Mouse (Mus musculus): ENCODE measurements around the gene Psmd9. TPM values are rescaled to one million over a fixed set of nuclear protein-coding genes. Genes with fewer than 3 reads are reported as not detected.

Psmd9 gene
- total and polyA plus RNA-seq, 3 experiments: 22.8 to 50.1 (median 24.2) TPM

DNA sequence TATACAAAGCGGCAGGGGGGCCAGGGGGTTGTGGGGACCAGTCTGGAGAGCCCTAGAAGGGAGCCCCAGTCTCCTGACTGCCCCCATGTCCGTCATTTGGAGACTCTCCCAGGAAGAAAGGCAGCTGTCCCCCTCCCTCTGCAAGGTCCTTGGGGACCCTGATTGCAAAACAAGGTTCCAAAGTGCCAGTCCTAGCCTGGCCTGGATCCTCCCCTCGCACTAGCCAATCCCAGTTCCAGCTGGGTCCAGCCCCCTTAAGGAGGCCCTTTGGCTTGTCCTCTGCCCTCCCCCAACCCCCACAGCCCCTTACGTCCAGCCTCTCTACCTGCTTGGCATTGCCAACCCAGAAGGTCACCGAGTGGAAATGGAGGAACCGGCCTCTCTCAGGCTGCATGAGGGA, 12.3 kb downstream of the Psmd9 start:
- DNase-seq (ENCODE audit: low spot score) (no peak), ATAC-seq (ENCODE audit: extremely low read depth, insufficient number of reproducible peaks, low FRiP score, poor library complexity, severe bottlenecking) (no peak)
- H3K36me3 ChIP-seq (replicated peaks): no peaks in the 10 kb centered on the region
- no peak for TF ChIP-seq GATA1 (IDR thresholded peaks at IDR 0.05; ENCODE audit: borderline replicate concordance, low read length)
- no peak for TF ChIP-seq CTCF (IDR thresholded peaks at IDR 0.05; ENCODE audit: low read depth, low read length)
- no peak for TF ChIP-seq POLR2AphosphoS5 (IDR thresholded peaks at IDR 0.05; ENCODE audit: insufficient replicate concordance, low read depth, low read length)
- no peak for TF ChIP-seq GATA2 (IDR thresholded peaks at IDR 0.05; ENCODE audit: borderline replicate concordance, low read depth, low read length)
- TF ChIP-seq TAL1 (conservative IDR thresholded peaks at IDR 0.05; ENCODE audit: low read depth, low read length): no peak
- H3K27me3 ChIP-seq (ENCODE audit: insufficient read depth, low read length): peaks cover 58% of the 10 kb centered on the region
- H3K9me3 ChIP-seq (replicated peaks): no peaks in the 10 kb centered on the region
- H3K4me3 ChIP-seq (ENCODE audit: low read depth, low read length): no peak overlapping the region
- H3K4me1 ChIP-seq (ENCODE audit: insufficient read depth, low read depth, low read length): no peaks in the 10 kb centered on the region

DNA sequence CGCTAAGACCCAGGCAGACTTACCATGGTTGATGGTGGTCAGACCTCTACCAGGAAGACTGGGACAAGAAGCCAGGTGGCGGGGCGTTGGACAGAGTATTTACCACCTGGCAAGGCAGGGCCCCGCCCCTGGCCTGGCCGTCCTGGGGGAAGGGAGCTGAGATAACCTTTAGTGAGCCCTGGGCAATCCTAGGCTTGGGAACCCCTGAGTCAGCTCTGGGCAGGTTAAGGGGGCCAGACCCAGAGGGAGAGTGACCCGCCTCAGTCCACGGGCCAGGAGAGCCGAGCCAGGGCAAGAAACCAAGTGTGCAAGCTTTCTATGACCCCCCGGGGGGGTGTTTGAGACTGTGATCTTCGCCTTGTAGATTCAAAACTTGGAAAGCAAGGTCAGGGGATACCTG, 13.4 kb downstream of the Psmd9 start, which contains the start of gene Hpd:
Gene Hpd (minus strand): TSS at position 77 of the 400 bp plus-strand sequence.
- no peak for DNase-seq (ENCODE audit: low spot score)
- H3K4me1 ChIP-seq (ENCODE audit: insufficient read depth, low read depth, low read length): no peaks in the 10 kb centered on the region
- H3K4me3 ChIP-seq (ENCODE audit: low read depth, low read length): no peak within 1 kb of the TSS
- ATAC-seq (ENCODE audit: extremely low read depth, insufficient number of reproducible peaks, low FRiP score, poor library complexity, severe bottlenecking): no peak
- H3K36me3 ChIP-seq (replicated peaks): no peaks in the 10 kb centered on the region
- H3K9me3 ChIP-seq (replicated peaks): no peaks in the 10 kb centered on the region
- peaks cover 52% of the 10 kb centered on the region for H3K27me3 ChIP-seq (ENCODE audit: insufficient read depth, low read length)
- TF ChIP-seq GATA2 (IDR thresholded peaks at IDR 0.05; ENCODE audit: borderline replicate concordance, low read depth, low read length) (no peak), TAL1 (conservative IDR thresholded peaks at IDR 0.05; ENCODE audit: low read depth, low read length) (no peak), POLR2AphosphoS5 (IDR thresholded peaks at IDR 0.05; ENCODE audit: insufficient replicate concordance, low read depth, low read length) (no peak), GATA1 (IDR thresholded peaks at IDR 0.05; ENCODE audit: borderline replicate concordance, low read length) (no peak), CTCF (IDR thresholded peaks at IDR 0.05; ENCODE audit: low read depth, low read length) (no peak)

DNA sequence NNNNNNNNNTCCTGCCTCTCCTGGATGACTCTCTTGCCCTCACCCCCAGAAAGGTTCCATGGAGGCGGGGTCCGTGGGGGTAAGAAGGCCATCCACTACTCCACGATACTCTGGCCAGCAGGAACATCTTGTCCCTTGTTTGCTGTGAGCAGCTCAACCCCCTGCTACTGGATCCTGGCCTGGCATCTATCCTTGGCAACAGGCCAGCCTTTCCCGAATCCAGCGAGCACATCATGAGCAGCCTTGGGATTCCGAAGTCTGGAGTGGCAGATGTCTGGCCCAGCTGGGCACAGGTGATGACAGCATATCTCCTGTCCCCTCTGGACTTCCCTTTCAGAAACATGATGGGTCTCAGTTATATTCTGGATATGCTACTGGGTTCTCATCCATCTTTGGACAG, 16.8 kb downstream of the Psmd9 start:
- DNase-seq (ENCODE audit: low spot score) (no peak), ATAC-seq (ENCODE audit: extremely low read depth, insufficient number of reproducible peaks, low FRiP score, poor library complexity, severe bottlenecking) (no peak)
- Histone ChIP-seq H3K27me3 (ENCODE audit: insufficient read depth, low read length) (peaks cover 39% of the 10 kb centered on the region), H3K9me3 (replicated peaks) (no peaks in the 10 kb centered on the region), H3K4me1 (ENCODE audit: insufficient read depth, low read depth, low read length) (no peaks in the 10 kb centered on the region), H3K36me3 (replicated peaks) (no peaks in the 10 kb centered on the region), H3K4me3 (ENCODE audit: low read depth, low read length) (no peak overlapping the region)
- TF ChIP-seq GATA1 (IDR thresholded peaks at IDR 0.05; ENCODE audit: borderline replicate concordance, low read length) (no peak), POLR2AphosphoS5 (IDR thresholded peaks at IDR 0.05; ENCODE audit: insufficient replicate concordance, low read depth, low read length) (no peak), GATA2 (IDR thresholded peaks at IDR 0.05; ENCODE audit: borderline replicate concordance, low read depth, low read length) (no peak), CTCF (IDR thresholded peaks at IDR 0.05; ENCODE audit: low read depth, low read length) (no peak), TAL1 (conservative IDR thresholded peaks at IDR 0.05; ENCODE audit: low read depth, low read length) (no peak)

GRCm38 (mm10) chr5:123187306-123187705, 18.1 kb downstream of the Psmd9 start:
- ATAC-seq (ENCODE audit: extremely low read depth, insufficient number of reproducible peaks, low FRiP score, poor library complexity, severe bottlenecking): no peak
- no peak for TF ChIP-seq POLR2AphosphoS5 (IDR thresholded peaks at IDR 0.05; ENCODE audit: insufficient replicate concordance, low read depth, low read length)
- no peak for TF ChIP-seq CTCF (IDR thresholded peaks at IDR 0.05; ENCODE audit: low read depth, low read length)
- no peak for TF ChIP-seq GATA1 (IDR thresholded peaks at IDR 0.05; ENCODE audit: borderline replicate concordance, low read length)
- no peak for TF ChIP-seq GATA2 (IDR thresholded peaks at IDR 0.05; ENCODE audit: borderline replicate concordance, low read depth, low read length)
- TF ChIP-seq TAL1 (conservative IDR thresholded peaks at IDR 0.05; ENCODE audit: low read depth, low read length): no peak

GRCm38 (mm10) chr5:123190912-123191311, 21.7 kb downstream of the Psmd9 start:
- no peak for TF ChIP-seq TAL1 (conservative IDR thresholded peaks at IDR 0.05; ENCODE audit: low read depth, low read length)
- no peak for TF ChIP-seq POLR2AphosphoS5 (IDR thresholded peaks at IDR 0.05; ENCODE audit: insufficient replicate concordance, low read depth, low read length)
- no peak for TF ChIP-seq GATA1 (IDR thresholded peaks at IDR 0.05; ENCODE audit: borderline replicate concordance, low read length)
- TF ChIP-seq CTCF (IDR thresholded peaks at IDR 0.05; ENCODE audit: low read depth, low read length): no peak
- TF ChIP-seq GATA2 (IDR thresholded peaks at IDR 0.05; ENCODE audit: borderline replicate concordance, low read depth, low read length): no peak
- DNase-seq (ENCODE audit: low spot score): no peak
- H3K9me3 ChIP-seq (replicated peaks): no peaks in the 10 kb centered on the region
- H3K4me1 ChIP-seq (ENCODE audit: insufficient read depth, low read depth, low read length): peaks cover 6% of the 10 kb centered on the region; the same call in 1 of the 2 replicates
- H3K4me3 ChIP-seq (ENCODE audit: low read depth, low read length): no peak overlapping the region
- no peaks in the 10 kb centered on the region for H3K36me3 ChIP-seq (replicated peaks)
- no peak for ATAC-seq (ENCODE audit: extremely low read depth, insufficient number of reproducible peaks, low FRiP score, poor library complexity, severe bottlenecking)
- H3K27me3 ChIP-seq (ENCODE audit: insufficient read depth, low read length): peaks cover 18% of the 10 kb centered on the region

More at GRCm38 (mm10) chr5:123187306-123187705, 18.1 kb downstream of the Psmd9 start:
- no peaks in the 10 kb centered on the region for H3K9me3 ChIP-seq (replicated peaks)
- H3K4me1 ChIP-seq (ENCODE audit: insufficient read depth, low read depth, low read length): no peaks in the 10 kb centered on the region
- no peaks in the 10 kb centered on the region for H3K36me3 ChIP-seq (replicated peaks)
- DNase-seq (ENCODE audit: low spot score): no peak
- peaks cover 34% of the 10 kb centered on the region for H3K27me3 ChIP-seq (ENCODE audit: insufficient read depth, low read length)
- H3K4me3 ChIP-seq (ENCODE audit: low read depth, low read length): no peak overlapping the region

- ATAC-seq (ENCODE audit: extremely low read depth, insufficient number of reproducible peaks, low FRiP score, poor library complexity, severe bottlenecking) (no peak), DNase-seq (ENCODE audit: low spot score) (no peak)
- no peak for TF ChIP-seq POLR2AphosphoS5 (IDR thresholded peaks at IDR 0.05; ENCODE audit: insufficient replicate concordance, low read depth, low read length)
- TF ChIP-seq GATA1 (IDR thresholded peaks at IDR 0.05; ENCODE audit: borderline replicate concordance, low read length): no peak
- TF ChIP-seq TAL1 (conservative IDR thresholded peaks at IDR 0.05; ENCODE audit: low read depth, low read length): no peak
- no peak for TF ChIP-seq GATA2 (IDR thresholded peaks at IDR 0.05; ENCODE audit: borderline replicate concordance, low read depth, low read length)
- no peak for TF ChIP-seq CTCF (IDR thresholded peaks at IDR 0.05; ENCODE audit: low read depth, low read length)
- Histone ChIP-seq H3K4me3 (ENCODE audit: low read depth, low read length) (no peak overlapping the region), H3K27me3 (ENCODE audit: insufficient read depth, low read length) (peaks cover 16% of the 10 kb centered on the region), H3K36me3 (replicated peaks) (no peaks in the 10 kb centered on the region), H3K9me3 (replicated peaks) (no peaks in the 10 kb centered on the region), H3K4me1 (ENCODE audit: insufficient read depth, low read depth, low read length) (peaks cover 6% of the 10 kb centered on the region; the same call in 1 of the 2 replicates)
These were observed 22.2 kb downstream of the Psmd9 start for GRCm38 (mm10) chr5:123191427-123191826.
